Mouse (Mus musculus) kidney, embryonic 14.5 days (tissue): Measurements from ENCODE around the gene Agrp. TPM values are rescaled to one million over a fixed set of nuclear protein-coding genes. Genes with fewer than 3 reads are reported as not detected.

ENCODE experiments used
- ATAC-seq: fragments of 200-750 bp; cut with Nextera tagmentation; 2 replicates; pipeline ENCODE4 v1.8.0; 2017; ENCODE audit warnings: moderate number of reproducible peaks, mild to moderate bottlenecking, moderate TSS enrichment, moderate library complexity; ENCODE audit not compliant: low FRiP score, low TSS enrichment
- H3K27ac ChIP-seq: fragments of 300-500 bp; sonication (generic); 2 replicates; pipeline ENCODE4 v1.5.1; 2014; ENCODE audit warnings: low read depth, mild to moderate bottlenecking, low read length, moderate library complexity, mixed read lengths
- H3K27me3 ChIP-seq: fragments of 300-500 bp; sonication (generic); 2 replicates; pipeline ENCODE4 v1.6.1; 2014; ENCODE audit warnings: mild to moderate bottlenecking, low read length; ENCODE audit not compliant: control insufficient read depth, insufficient read depth
- H3K36me3 ChIP-seq: fragments of 300-500 bp; sonication (generic); 2 replicates; pipeline ENCODE4 v1.6.1; 2014; ENCODE audit warnings: low read length, mixed read lengths; ENCODE audit not compliant: control insufficient read depth, insufficient read depth
- H3K4me1 ChIP-seq: fragments of 300-500 bp; sonication (generic); 2 replicates; pipeline ENCODE4 v1.6.1; 2014; ENCODE audit warnings: low read length, mixed read lengths; ENCODE audit not compliant: control insufficient read depth, insufficient read depth
- H3K4me2 ChIP-seq: fragments of 300-500 bp; sonication (generic); replicated peaks from 2 replicates; pipeline ENCODE4 v1.6.1; 2014; ENCODE audit warnings: low read depth, mild to moderate bottlenecking, low read length
- H3K4me3 ChIP-seq: fragments of 300-500 bp; sonication (generic); 2 replicates; pipeline ENCODE4 v1.5.1; 2014; ENCODE audit warnings: mild to moderate bottlenecking, low read length
- H3K9ac ChIP-seq: fragments of 300-500 bp; sonication (generic); 2 replicates; pipeline ENCODE4 v1.6.1; 2014; ENCODE audit warnings: low read depth, mild to moderate bottlenecking, low read length, moderate library complexity
- H3K9me3 ChIP-seq: fragments of 300-500 bp; sonication (generic); 2 replicates; pipeline ENCODE4 v1.6.1; 2016; ENCODE audit warnings: low read length; ENCODE audit not compliant: control insufficient read depth
- WGBS: fragments of 180-500 bp; shearing (Covaris S2); extraction: QIAGEN DNeasy Blood & Tissue Kit; methylation state at CpG from one replicate; pipeline ENCODE4 v1.1.7; 2014; 5-methylcytosine and 5-hydroxymethylcytosine counted together
- polyA plus RNA-seq: library from polyadenylated mRNA; unstranded; fragments of >200 nt; fragmentation: Nextera tagmentation; extraction: Ambion mirVana; gene quantifications from 2 replicates; pipeline ENCODE4 v1.2.1, GENCODE M21; 2014

Agrp gene
- polyA plus RNA-seq, 1 experiment from 2014 or later: 1.3 TPM

GRCm38 (mm10) chr8:105598777-105599176 is 38.4 kb downstream of the Agrp start:
- ATAC-seq: no peak
- no peaks in the 10 kb centered on the region for H3K36me3 ChIP-seq
- no peak overlapping the region for H3K9ac ChIP-seq
- H3K9me3 ChIP-seq: no peaks in the 10 kb centered on the region
- WGBS: 86% methylated on average over 6 of the region's 6 CpGs
- H3K4me1 ChIP-seq: 0 out of 2 replicates have a peak, but pooled peaks cover 4% of the 10 kb centered on the region
- no peak overlapping the region for H3K4me3 ChIP-seq
- no peak overlapping the region for H3K4me2 ChIP-seq
- no peaks in the 10 kb centered on the region for H3K27me3 ChIP-seq
- H3K27ac ChIP-seq: no peak overlapping the region

- Histone ChIP-seq H3K4me3 (peak overlapping the region; percentile 16; the same call in 1 of the 2 replicates), H3K4me1 (0 out of 2 replicates have a peak, but pooled peaks cover 4% of the 10 kb centered on the region), H3K9ac (0 out of 2 replicates have a peak overlapping the region, but pooled peaks have one; percentile 8), H3K36me3 (no peaks in the 10 kb centered on the region), H3K4me2 (peak overlapping the region; percentile 37), H3K27me3 (no peaks in the 10 kb centered on the region), H3K27ac (no peak overlapping the region), H3K9me3 (no peaks in the 10 kb centered on the region)
- 6% methylated on average over 14 of the region's 14 CpGs for WGBS
- ATAC-seq: peak; percentile 68
Measured at GRCm38 (mm10) chr8:105596362-105597034, 40.7 kb downstream of the Agrp start.

GRCm38 (mm10) chr8:105594451-105595242 is 42.5 kb downstream of the Agrp start:
- H3K27me3 ChIP-seq: no peaks in the 10 kb centered on the region
- WGBS: 63% methylated on average over 18 of the region's 18 CpGs
- 0 out of 2 replicates have a peak, but pooled peaks cover 4% of the 10 kb centered on the region for H3K4me1 ChIP-seq
- no peaks in the 10 kb centered on the region for H3K36me3 ChIP-seq
- H3K27ac ChIP-seq: 0 out of 2 replicates have a peak overlapping the region, but pooled peaks have one; percentile 24
- no peak for ATAC-seq
- no peak overlapping the region; the same call in 1 of the 2 replicates for H3K9ac ChIP-seq
- H3K4me3 ChIP-seq: no peak overlapping the region
- peak overlapping the region; percentile 29; the same call in 1 of the 2 replicates for H3K4me2 ChIP-seq
- H3K9me3 ChIP-seq: no peaks in the 10 kb centered on the region

- Histone ChIP-seq H3K36me3 (no peaks in the 10 kb centered on the region), H3K4me2 (peak overlapping the region; percentile 29), H3K27me3 (no peaks in the 10 kb centered on the region), H3K9ac (no peak overlapping the region; the same call in 1 of the 2 replicates), H3K27ac (0 out of 2 replicates have a peak overlapping the region, but pooled peaks have one; percentile 24), H3K4me1 (0 out of 2 replicates have a peak, but pooled peaks cover 4% of the 10 kb centered on the region), H3K4me3 (no peak overlapping the region; the same call in 1 of the 2 replicates), H3K9me3 (no peaks in the 10 kb centered on the region)
- ATAC-seq: peak; percentile 64
- 11% methylated on average over 15 of the region's 15 CpGs for WGBS
Measured at GRCm38 (mm10) chr8:105593859-105594258, 43.3 kb downstream of the Agrp start.

- H3K4me2 ChIP-seq: no peak overlapping the region
- no peaks in the 10 kb centered on the region for H3K27me3 ChIP-seq
- no peak overlapping the region for H3K4me3 ChIP-seq
- H3K4me1 ChIP-seq: 0 out of 2 replicates have a peak, but pooled peaks cover 4% of the 10 kb centered on the region
- H3K36me3 ChIP-seq: no peaks in the 10 kb centered on the region
- H3K9ac ChIP-seq: no peak overlapping the region
- ATAC-seq: no peak
- H3K27ac ChIP-seq: no peak overlapping the region
- WGBS: 76% methylated on average over 2 of the region's 2 CpGs
- no peaks in the 10 kb centered on the region for H3K9me3 ChIP-seq
Measured at GRCm38 (mm10) chr8:105592431-105592830, 44.8 kb downstream of the Agrp start.

- no peaks in the 10 kb centered on the region for H3K4me1 ChIP-seq
- H3K27ac ChIP-seq: no peak overlapping the region
- no peak overlapping the region for H3K4me3 ChIP-seq
- no peaks in the 10 kb centered on the region for H3K9me3 ChIP-seq
- H3K27me3 ChIP-seq: no peaks in the 10 kb centered on the region
- no peak overlapping the region for H3K9ac ChIP-seq
- no peak overlapping the region for H3K4me2 ChIP-seq
- WGBS: 63% methylated on average over 3 of the region's 3 CpGs
- H3K36me3 ChIP-seq: no peaks in the 10 kb centered on the region
- ATAC-seq: no peak
Measured at GRCm38 (mm10) chr8:105579719-105580118, 57.5 kb downstream of the Agrp start.

- H3K36me3 ChIP-seq: no peaks in the 10 kb centered on the region
- H3K4me1 ChIP-seq: no peaks in the 10 kb centered on the region
- WGBS: 58% methylated on average over 3 of the region's 3 CpGs
- no peaks in the 10 kb centered on the region for H3K27me3 ChIP-seq
- no peak overlapping the region for H3K4me2 ChIP-seq
- ATAC-seq: no peak
- no peak overlapping the region for H3K27ac ChIP-seq
- no peaks in the 10 kb centered on the region for H3K9me3 ChIP-seq
- H3K9ac ChIP-seq: no peak overlapping the region
- no peak overlapping the region for H3K4me3 ChIP-seq
Measured at GRCm38 (mm10) chr8:105575538-105575937, 61.7 kb downstream of the Agrp start.

- Histone ChIP-seq H3K36me3 (no peaks in the 10 kb centered on the region), H3K9me3 (no peaks in the 10 kb centered on the region), H3K4me3 (no peak overlapping the region), H3K27ac (no peak overlapping the region), H3K4me1 (no peaks in the 10 kb centered on the region), H3K4me2 (no peak overlapping the region), H3K27me3 (no peaks in the 10 kb centered on the region), H3K9ac (no peak overlapping the region)
- ATAC-seq: no peak
- 61% methylated on average over 6 of the region's 6 CpGs for whole genome bisulfite sequencing
Measured at GRCm38 (mm10) chr8:105574741-105575140, 62.5 kb downstream of the Agrp start.

GRCm38 (mm10) chr8:105573427-105573826 is 63.8 kb downstream of the Agrp start:
- H3K9ac ChIP-seq: no peak overlapping the region
- H3K27me3 ChIP-seq: no peaks in the 10 kb centered on the region
- H3K4me1 ChIP-seq: no peaks in the 10 kb centered on the region
- H3K9me3 ChIP-seq: no peaks in the 10 kb centered on the region
- H3K27ac ChIP-seq: no peak overlapping the region
- no peaks in the 10 kb centered on the region for H3K36me3 ChIP-seq
- no peak for ATAC-seq
- H3K4me3 ChIP-seq: no peak overlapping the region
- H3K4me2 ChIP-seq: no peak overlapping the region
